Mouse (Mus musculus): ENCODE measurements around the gene Zfp13.

- TF ChIP-seq CTCF (IDR thresholded peaks at IDR 0.05; ENCODE audit: borderline replicate concordance, control insufficient read depth, extremely low read depth, insufficient read depth, low read length, poor library complexity) = no peak
- no peak for TF ChIP-seq POLR2A (IDR thresholded peaks at IDR 0.05; ENCODE audit: control insufficient read depth, extremely low read depth, insufficient read depth, low read length, poor library complexity)
Observed at GRCm38 (mm10) chr17:23551416-23551815, 47.9 kb downstream of the Zfp13 start.
